Mouse (Mus musculus): ENCODE measurements around the gene Bcr. TPM values are rescaled to one million over a fixed set of nuclear protein-coding genes. Genes with fewer than 3 reads are reported as not detected.

Bcr gene
- polyA plus RNA-seq, 1 experiment from 2014 or later: 11.7 TPM

DNA sequence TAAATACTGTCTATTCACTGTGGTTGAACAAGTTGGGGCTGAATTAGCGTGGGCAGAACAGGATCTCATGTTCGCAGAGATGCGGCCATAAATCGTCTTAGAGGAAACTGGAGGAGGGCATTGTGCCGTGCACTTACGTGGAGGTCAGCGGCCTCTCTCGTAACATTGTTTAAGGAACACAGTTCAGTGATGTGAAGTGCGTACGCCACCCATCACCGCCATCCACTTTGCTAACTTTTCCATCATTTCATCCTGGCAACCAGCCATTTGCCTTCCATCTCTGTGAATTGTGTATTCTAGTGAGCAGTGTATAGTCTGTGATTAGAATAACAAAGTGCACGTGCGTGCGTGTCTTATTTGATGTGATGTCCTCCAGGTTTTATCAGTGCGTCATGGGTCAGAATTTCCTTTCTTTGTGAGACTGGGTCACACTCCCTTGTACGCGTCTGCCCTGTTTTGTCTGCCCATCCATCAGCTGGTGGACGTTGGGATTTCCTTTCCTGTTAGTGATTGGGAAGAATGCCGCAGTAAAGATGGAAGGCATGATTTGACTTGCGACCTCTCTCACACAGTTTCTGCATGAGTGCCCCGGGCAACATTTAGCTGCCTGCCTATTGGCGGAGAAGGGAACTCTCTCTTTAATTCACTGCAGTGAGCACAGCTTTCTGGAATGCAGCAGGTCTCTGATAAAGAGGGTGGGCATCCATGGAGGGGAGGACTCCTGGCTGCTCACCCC, 33.0 kb downstream of the Bcr start:
- WGBS: 70% methylated on average over 22 of the region's 22 CpGs
- DNase-seq (ENCODE audit: low spot score) (no peak), ATAC-seq (replicated peaks; ENCODE audit: low FRiP score) (no peak)
- H3K4me2 ChIP-seq (ENCODE audit: low read depth, low read length, severe bottlenecking): no peak overlapping the region
- H3K36me3 ChIP-seq (ENCODE audit: control insufficient read depth, insufficient read depth, low read length): no peaks in the 10 kb centered on the region
- H3K4me3 ChIP-seq (ENCODE audit: low read depth, low read length): no peak overlapping the region
- H3K9ac ChIP-seq (ENCODE audit: low read length): no peak overlapping the region
- H3K27me3 ChIP-seq (ENCODE audit: control insufficient read depth, insufficient read depth, low read length): no peaks in the 10 kb centered on the region
- H3K27ac ChIP-seq (ENCODE audit: low read depth, low read length): no peak overlapping the region
- no peaks in the 10 kb centered on the region for H3K9me3 ChIP-seq (ENCODE audit: control insufficient read depth, low read length)
- peaks cover 6% of the 10 kb centered on the region for H3K4me1 ChIP-seq (replicated peaks; ENCODE audit: control insufficient read depth, insufficient read depth, low read length)

DNA sequence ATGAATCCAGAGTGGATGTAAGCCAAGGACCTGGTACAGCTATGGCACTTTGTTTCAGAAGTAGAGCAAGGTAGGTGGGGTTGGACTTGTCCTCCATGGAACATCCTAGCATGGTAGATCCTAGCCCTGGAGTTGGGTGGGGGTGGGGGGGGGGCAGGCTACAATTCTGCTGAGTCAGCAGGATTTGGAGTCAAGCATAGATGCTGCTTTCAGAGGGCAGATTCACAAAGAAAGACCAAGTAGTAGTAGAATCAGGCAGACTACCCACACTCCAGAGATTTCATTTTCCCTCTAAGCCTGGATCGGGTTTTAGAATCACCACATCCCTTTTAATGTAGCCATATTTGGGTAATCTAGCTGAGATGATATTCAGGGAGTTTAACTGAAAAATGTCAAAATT, 33.9 kb downstream of the Bcr start:
- H3K9ac ChIP-seq (ENCODE audit: low read length): no peak overlapping the region
- no peaks in the 10 kb centered on the region for H3K36me3 ChIP-seq (ENCODE audit: control insufficient read depth, insufficient read depth, low read length)
- H3K4me2 ChIP-seq (ENCODE audit: low read depth, low read length, severe bottlenecking): no peak overlapping the region
- no peaks in the 10 kb centered on the region for H3K9me3 ChIP-seq (ENCODE audit: control insufficient read depth, low read length)
- H3K27me3 ChIP-seq (ENCODE audit: control insufficient read depth, insufficient read depth, low read length): no peaks in the 10 kb centered on the region
- H3K27ac ChIP-seq (ENCODE audit: low read depth, low read length): no peak overlapping the region
- no peak overlapping the region for H3K4me3 ChIP-seq (ENCODE audit: low read depth, low read length)
- 100% methylated on average over 1 of the region's 1 CpGs for WGBS
- H3K4me1 ChIP-seq (replicated peaks; ENCODE audit: control insufficient read depth, insufficient read depth, low read length): peaks cover 7% of the 10 kb centered on the region
- no peak for DNase-seq (ENCODE audit: low spot score)
- ATAC-seq (replicated peaks; ENCODE audit: low FRiP score): no peak

GRCm38 (mm10) chr10:75095216-75095615, 34.8 kb downstream of the Bcr start:
- H3K4me1 ChIP-seq (replicated peaks; ENCODE audit: control insufficient read depth, insufficient read depth, low read length): peaks cover 7% of the 10 kb centered on the region
- ATAC-seq (replicated peaks; ENCODE audit: low FRiP score) (no peak), DNase-seq (ENCODE audit: low spot score) (no peak)
- no peaks in the 10 kb centered on the region for H3K27me3 ChIP-seq (ENCODE audit: control insufficient read depth, insufficient read depth, low read length)
- H3K4me2 ChIP-seq (ENCODE audit: low read depth, low read length, severe bottlenecking): no peak overlapping the region
- H3K36me3 ChIP-seq (ENCODE audit: control insufficient read depth, insufficient read depth, low read length): no peaks in the 10 kb centered on the region
- no peak overlapping the region for H3K4me3 ChIP-seq (ENCODE audit: low read depth, low read length)
- no peak overlapping the region for H3K9ac ChIP-seq (ENCODE audit: low read length)
- no peak overlapping the region for H3K27ac ChIP-seq (ENCODE audit: low read depth, low read length)
- WGBS: 98% methylated on average over 7 of the region's 7 CpGs
- H3K9me3 ChIP-seq (ENCODE audit: control insufficient read depth, low read length): no peaks in the 10 kb centered on the region

DNA sequence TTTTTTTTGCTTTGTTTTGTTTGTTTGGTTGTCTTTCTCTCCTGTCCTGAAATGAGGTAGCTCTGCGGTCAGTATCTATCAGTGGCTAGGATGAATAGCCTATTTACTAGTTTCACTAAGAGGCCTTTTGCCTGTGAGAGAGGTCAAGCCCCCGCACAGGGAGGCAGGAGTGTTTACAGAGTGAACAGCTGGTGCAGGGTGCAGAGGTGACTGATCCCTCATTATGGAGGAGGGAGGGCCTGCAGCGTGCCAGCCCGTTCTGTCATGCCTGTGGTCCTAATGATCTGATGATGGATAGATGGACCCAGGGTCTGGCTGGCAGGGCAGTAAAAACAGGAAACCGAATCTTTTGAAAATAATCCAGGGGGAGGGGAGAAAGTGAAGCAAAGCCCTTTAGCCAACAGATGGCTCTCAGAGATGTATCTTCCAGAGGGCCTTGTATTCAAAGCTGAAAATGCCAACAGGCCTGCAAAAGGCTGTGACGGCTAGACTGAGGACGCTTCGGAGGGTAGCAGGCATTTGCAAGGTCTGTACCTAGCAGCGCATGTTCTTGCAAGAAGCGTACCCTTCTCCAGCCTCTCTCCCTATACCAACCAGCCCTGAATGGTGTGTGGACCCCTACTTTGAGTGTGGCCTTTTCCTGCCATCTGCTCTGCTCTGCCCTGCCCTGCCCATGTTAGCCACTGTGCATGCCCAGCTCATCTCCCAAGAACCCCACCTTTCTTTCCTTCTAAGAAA, 38.2 kb downstream of the Bcr start:
- no peak overlapping the region for H3K9ac ChIP-seq (ENCODE audit: low read length)
- peaks cover 7% of the 10 kb centered on the region for H3K4me1 ChIP-seq (replicated peaks; ENCODE audit: control insufficient read depth, insufficient read depth, low read length)

GRCm38 (mm10) chr10:75100298-75100697, 39.9 kb downstream of the Bcr start:
- Histone ChIP-seq H3K4me2 (ENCODE audit: low read depth, low read length, severe bottlenecking) (no peak overlapping the region), H3K36me3 (ENCODE audit: control insufficient read depth, insufficient read depth, low read length) (no peaks in the 10 kb centered on the region), H3K27me3 (ENCODE audit: control insufficient read depth, insufficient read depth, low read length) (no peaks in the 10 kb centered on the region), H3K4me1 (replicated peaks; ENCODE audit: control insufficient read depth, insufficient read depth, low read length) (peaks cover 9% of the 10 kb centered on the region), H3K27ac (ENCODE audit: low read depth, low read length) (no peak overlapping the region), H3K9me3 (ENCODE audit: control insufficient read depth, low read length) (no peaks in the 10 kb centered on the region), H3K4me3 (ENCODE audit: low read depth, low read length) (no peak overlapping the region), H3K9ac (ENCODE audit: low read length) (no peak overlapping the region)
- DNase-seq (ENCODE audit: low spot score): no peak
- no peak for ATAC-seq (replicated peaks; ENCODE audit: low FRiP score)
- WGBS: 88% methylated on average over 7 of the region's 7 CpGs

More for the DNA sequence above, 38.2 kb downstream of the Bcr start:
- H3K27me3 ChIP-seq (ENCODE audit: control insufficient read depth, insufficient read depth, low read length): no peaks in the 10 kb centered on the region
- H3K9me3 ChIP-seq (ENCODE audit: control insufficient read depth, low read length): no peaks in the 10 kb centered on the region
- no peak overlapping the region for H3K4me3 ChIP-seq (ENCODE audit: low read depth, low read length)
- H3K27ac ChIP-seq (ENCODE audit: low read depth, low read length): no peak overlapping the region
- ATAC-seq (replicated peaks; ENCODE audit: low FRiP score): peak; percentile 83
- DNase-seq (ENCODE audit: low spot score): peak; percentile 56
- H3K4me2 ChIP-seq (ENCODE audit: low read depth, low read length, severe bottlenecking): no peak overlapping the region
- 39% methylated on average over 10 of the region's 10 CpGs for WGBS
- H3K36me3 ChIP-seq (ENCODE audit: control insufficient read depth, insufficient read depth, low read length): no peaks in the 10 kb centered on the region

- Histone ChIP-seq H3K9ac (ENCODE audit: low read length) (no peak overlapping the region), H3K27me3 (ENCODE audit: control insufficient read depth, insufficient read depth, low read length) (no peaks in the 10 kb centered on the region), H3K36me3 (ENCODE audit: control insufficient read depth, insufficient read depth, low read length) (no peaks in the 10 kb centered on the region), H3K9me3 (ENCODE audit: control insufficient read depth, low read length) (no peaks in the 10 kb centered on the region), H3K4me3 (ENCODE audit: low read depth, low read length) (no peak overlapping the region), H3K4me1 (replicated peaks; ENCODE audit: control insufficient read depth, insufficient read depth, low read length) (peaks cover 2% of the 10 kb centered on the region), H3K4me2 (ENCODE audit: low read depth, low read length, severe bottlenecking) (no peak overlapping the region), H3K27ac (ENCODE audit: low read depth, low read length) (no peak overlapping the region)
- DNase-seq (ENCODE audit: low spot score) (no peak), ATAC-seq (replicated peaks; ENCODE audit: low FRiP score) (no peak)
- 90% methylated on average over 2 of the region's 2 CpGs for WGBS
Measured at GRCm38 (mm10) chr10:75103502-75103901, 43.1 kb downstream of the Bcr start.

- 78% methylated on average over 8 of the region's 9 CpGs for WGBS
- no peak overlapping the region for H3K27ac ChIP-seq (ENCODE audit: low read depth, low read length)
- H3K4me3 ChIP-seq (ENCODE audit: low read depth, low read length): no peak overlapping the region
- DNase-seq (ENCODE audit: low spot score): no peak
- no peak overlapping the region for H3K9ac ChIP-seq (ENCODE audit: low read length)
- no peaks in the 10 kb centered on the region for H3K9me3 ChIP-seq (ENCODE audit: control insufficient read depth, low read length)
- H3K4me1 ChIP-seq (replicated peaks; ENCODE audit: control insufficient read depth, insufficient read depth, low read length): peaks cover 1% of the 10 kb centered on the region; the same call in 1 of the 2 replicates
- no peaks in the 10 kb centered on the region for H3K27me3 ChIP-seq (ENCODE audit: control insufficient read depth, insufficient read depth, low read length)
- ATAC-seq (replicated peaks; ENCODE audit: low FRiP score): no peak
- no peak overlapping the region for H3K4me2 ChIP-seq (ENCODE audit: low read depth, low read length, severe bottlenecking)
- H3K36me3 ChIP-seq (ENCODE audit: control insufficient read depth, insufficient read depth, low read length): no peaks in the 10 kb centered on the region
Measured at GRCm38 (mm10) chr10:75104191-75105098, 44.1 kb downstream of the Bcr start.

GRCm38 (mm10) chr10:75105099-75105461, 44.7 kb downstream of the Bcr start:
- peaks cover 1% of the 10 kb centered on the region; the same call in 1 of the 2 replicates for H3K4me1 ChIP-seq (replicated peaks; ENCODE audit: control insufficient read depth, insufficient read depth, low read length)
- ATAC-seq (replicated peaks; ENCODE audit: low FRiP score): no peak
- no peak overlapping the region for H3K27ac ChIP-seq (ENCODE audit: low read depth, low read length)

More at GRCm38 (mm10) chr10:75105099-75105461, 44.7 kb downstream of the Bcr start:
- Histone ChIP-seq H3K9me3 (ENCODE audit: control insufficient read depth, low read length) (no peaks in the 10 kb centered on the region), H3K4me2 (ENCODE audit: low read depth, low read length, severe bottlenecking) (no peak overlapping the region), H3K27me3 (ENCODE audit: control insufficient read depth, insufficient read depth, low read length) (no peaks in the 10 kb centered on the region), H3K36me3 (ENCODE audit: control insufficient read depth, insufficient read depth, low read length) (no peaks in the 10 kb centered on the region), H3K9ac (ENCODE audit: low read length) (no peak overlapping the region), H3K4me3 (ENCODE audit: low read depth, low read length) (no peak overlapping the region)
- WGBS: 87% methylated on average over 4 of the region's 4 CpGs
- no peak for DNase-seq (ENCODE audit: low spot score)

Data from forebrain, embryonic 11.5 days (tissue).